ENCODE assay signal across 8 mouse cellular contexts in the genomic region with DNA sequence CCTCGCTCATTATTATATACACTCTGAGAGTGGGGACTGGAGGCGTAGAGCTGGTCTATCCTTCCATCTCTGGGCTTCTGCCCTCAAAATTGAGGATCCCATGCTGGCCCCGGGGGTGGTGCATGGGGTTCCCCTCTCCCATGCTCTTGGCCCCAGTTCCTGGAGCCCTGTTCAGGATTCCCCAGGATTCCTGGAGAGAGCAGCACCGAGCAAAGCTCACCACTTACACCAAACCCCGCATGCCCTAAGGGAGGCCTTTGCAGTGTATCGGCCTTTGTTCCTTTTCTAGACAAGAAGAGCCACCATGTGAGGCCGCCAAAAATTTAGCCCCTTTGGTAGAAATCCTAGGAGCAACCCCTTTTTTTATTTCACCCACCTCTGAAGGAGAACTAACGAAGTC. TPM values are rescaled to one million over a fixed set of nuclear protein-coding genes. Genes with fewer than 3 reads are reported as not detected.
DNase-seq lines count a peak whose midpoint lies in the region; ATAC-seq and TF ChIP-seq lines count a peak whose summit lies in the region.

No protein-coding gene starts in this region.

- no peaks in the 10 kb centered on the region for H3K9me3 ChIP-seq in kidney, embryonic 15.5 days (replicated peaks)
- no peaks in the 10 kb centered on the region for H3K9me3 ChIP-seq in embryonic facial prominence, embryonic 10.5 days
- H3K9me3 ChIP-seq in intestine, embryonic 15.5 days = no peaks in the 10 kb centered on the region
- H3K9me3 ChIP-seq in stomach, postnatal 0 days (ENCODE audit: control insufficient read depth, low read length) = no peaks in the 10 kb centered on the region

- no peaks in the 10 kb centered on the region for H3K36me3 ChIP-seq in kidney, embryonic 15.5 days
- H3K36me3 ChIP-seq in embryonic facial prominence, embryonic 10.5 days (replicated peaks) = no peaks in the 10 kb centered on the region
- no peaks in the 10 kb centered on the region for H3K36me3 ChIP-seq in intestine, embryonic 15.5 days
- H3K36me3 ChIP-seq in stomach, postnatal 0 days (ENCODE audit: control insufficient read depth, insufficient read depth, low read length) = no peaks in the 10 kb centered on the region

- peaks cover 21% of the 10 kb centered on the region for H3K27me3 ChIP-seq in kidney, embryonic 15.5 days
- H3K27me3 ChIP-seq in embryonic facial prominence, embryonic 10.5 days (replicated peaks; ENCODE audit: low read depth, poor library complexity, severe bottlenecking) = peaks cover 41% of the 10 kb centered on the region
- peaks cover 11% of the 10 kb centered on the region; the same call in 1 of the 2 replicates for H3K27me3 ChIP-seq in intestine, embryonic 15.5 days (replicated peaks)
- H3K27me3 ChIP-seq in stomach, postnatal 0 days (ENCODE audit: control insufficient read depth, insufficient read depth, low read length) = no peaks in the 10 kb centered on the region

- peak overlapping the region; percentile 97 for H3K27ac ChIP-seq in kidney, embryonic 15.5 days
- H3K27ac ChIP-seq in embryonic facial prominence, embryonic 10.5 days (replicated peaks) = peak overlapping the region; percentile 98
- H3K27ac ChIP-seq in intestine, embryonic 15.5 days = peak overlapping the region; percentile 95
- peak overlapping the region; percentile 92 for H3K27ac ChIP-seq in stomach, postnatal 0 days (replicated peaks)

- peak overlapping the region; percentile 96 for H3K4me2 ChIP-seq in kidney, embryonic 15.5 days
- H3K4me2 ChIP-seq in intestine, embryonic 15.5 days (replicated peaks) = peak overlapping the region; percentile 93
- peak overlapping the region; percentile 90; the same call in 1 of the 2 replicates for H3K4me2 ChIP-seq in stomach, postnatal 0 days (replicated peaks; ENCODE audit: low read depth)

- peak; percentile 27; the same call in 1 of the 2 replicates for TF ChIP-seq CTCF in stomach, postnatal 0 days (IDR thresholded peaks at IDR 0.05; ENCODE audit: low read depth)

- WGBS in kidney, embryonic 15.5 days = 37% methylated on average over 8 of the region's 8 CpGs
- WGBS in embryonic facial prominence, embryonic 10.5 days = 19% methylated on average over 8 of the region's 8 CpGs
- 27% methylated on average over 8 of the region's 8 CpGs for WGBS in intestine, embryonic 15.5 days
- 39% methylated on average over 8 of the region's 8 CpGs for WGBS in stomach, postnatal 0 days

- H3K4me1 ChIP-seq in kidney, embryonic 15.5 days = peaks cover 36% of the 10 kb centered on the region
- peaks cover 62% of the 10 kb centered on the region for H3K4me1 ChIP-seq in embryonic facial prominence, embryonic 10.5 days
- H3K4me1 ChIP-seq in intestine, embryonic 15.5 days (replicated peaks) = peaks cover 14% of the 10 kb centered on the region
- H3K4me1 ChIP-seq in stomach, postnatal 0 days (replicated peaks; ENCODE audit: control insufficient read depth, insufficient read depth) = no peaks in the 10 kb centered on the region

- DNase-seq in kidney, adult 11 months = no peak
- DNase-seq in NIH3T3 (ENCODE audit: low read depth) = peak; percentile 20
- peak; percentile 61 for DNase-seq in embryonic facial prominence, embryonic 10.5 days (ENCODE audit: low spot score)
- no peak for DNase-seq in stomach, postnatal 0 days (ENCODE audit: low spot score)
- no peak for DNase-seq in B cell, adult 2 months
- no peak for DNase-seq in natural killer cell, adult 2 months (ENCODE audit: low spot score in 2 of 2)

- peak overlapping the region; percentile 85 for H3K4me3 ChIP-seq in kidney, embryonic 15.5 days (replicated peaks)
- peak overlapping the region; percentile 94 for H3K4me3 ChIP-seq in embryonic facial prominence, embryonic 10.5 days
- H3K4me3 ChIP-seq in intestine, embryonic 15.5 days (replicated peaks) = peak overlapping the region; percentile 75
- peak overlapping the region; percentile 64; the same call in 1 of the 2 replicates for H3K4me3 ChIP-seq in stomach, postnatal 0 days (ENCODE audit: low read depth, low read length)

- 0 out of 2 replicates have a peak, but pooled peaks have one; percentile 13 for ATAC-seq in kidney, embryonic 15.5 days (replicated peaks; ENCODE audit: low FRiP score)
- ATAC-seq in intestine, embryonic 15.5 days = no peak
- no peak for ATAC-seq in stomach, postnatal 0 days (ENCODE audit: low FRiP score, low TSS enrichment)

- TF ChIP-seq EP300 in stomach, postnatal 0 days (optimal IDR thresholded peaks at IDR 0.05) = no peak

- no peak overlapping the region; the same call in 1 of the 2 replicates for H3K9ac ChIP-seq in kidney, embryonic 15.5 days
- peak overlapping the region; percentile 81; the same call in 1 of the 2 replicates for H3K9ac ChIP-seq in intestine, embryonic 15.5 days
- H3K9ac ChIP-seq in stomach, postnatal 0 days (ENCODE audit: low read length) = no peak overlapping the region

RNA-seq across cellular contexts. Expression of a gene that starts 36.3 kb away (rescaled TPM):
- 7.5 and 9.1 TPM in 2 replicates for polyA plus RNA-seq in kidney, embryonic 15.5 days (2015; fragmentation: Nextera tagmentation; extraction: Ambion mirVana)
- 8.7 and 9.7 TPM in 2 replicates for polyA plus RNA-seq in embryonic facial prominence, embryonic 10.5 days (2016; fragmentation: Nextera tagmentation; extraction: Ambion mirVana)
- 8.5 and 9.3 TPM in 2 replicates for polyA plus RNA-seq in intestine, embryonic 15.5 days (2015; fragmentation: Nextera tagmentation; extraction: Ambion mirVana)
- polyA plus RNA-seq in stomach, postnatal 0 days (2015; fragmentation: Nextera tagmentation; extraction: Ambion mirVana) = 1.9 and 2.1 TPM in 2 replicates

Comparison
In these comparisons a context has a peak if more than half of its experiments do, and no peak if none do; other contexts are left out.
1. DNase-seq: peak in NIH3T3 (single experiment) and embryonic facial prominence, embryonic 10.5 days (single experiment); none in kidney, adult 11 months (single experiment), stomach, postnatal 0 days (single experiment), B cell, adult 2 months (0 of 2) and natural killer cell, adult 2 months (0 of 2).
2. Peak in every context shown above with its lines, with median percentiles within 50 percentile points of each other: H3K27ac ChIP-seq, H3K4me2 ChIP-seq and H3K4me3 ChIP-seq.